Mouse (Mus musculus) lung, embryonic 14.5 days (tissue): ENCODE measurements at regions not wholly inside any gene's neighbourhood (a gene's known extent, or its start where the extent isn't known, plus 50 kb on each side); places are given as distances from the start of the nearest gene placed in this dataset.

Source experiments
- ATAC-seq: fragments of 200-750 bp; cut with Nextera tagmentation; 2 replicates; pipeline ENCODE4 v1.8.0; 2017; ENCODE audit warnings: mild to moderate bottlenecking, moderate TSS enrichment, moderate library complexity; ENCODE audit not compliant: insufficient read depth
- DNase-seq: peaks from one replicate; pipeline ENCODE4 v3.0.0-alpha.2; 2015
- H3K27ac ChIP-seq: fragments of 300-500 bp; sonication (generic); 2 replicates; pipeline ENCODE4 v1.5.1; 2014; ENCODE audit warnings: low read depth, mild to moderate bottlenecking, moderate library complexity
- H3K27me3 ChIP-seq: fragments of 300-500 bp; sonication (generic); 2 replicates; pipeline ENCODE4 v1.6.1; 2014; ENCODE audit warnings: low read length, control low read depth; ENCODE audit not compliant: insufficient read depth
- H3K36me3 ChIP-seq: fragments of 300-500 bp; sonication (generic); 2 replicates; pipeline ENCODE4 v1.6.1; 2014; ENCODE audit warnings: control low read depth; ENCODE audit not compliant: insufficient read depth
- H3K4me1 ChIP-seq: fragments of 300-500 bp; sonication (generic); 2 replicates; pipeline ENCODE4 v1.6.1; 2014; ENCODE audit warnings: antibody characterized with exemption, control low read depth; ENCODE audit not compliant: insufficient read depth
- H3K4me2 ChIP-seq: fragments of 300-500 bp; sonication (generic); 2 replicates; pipeline ENCODE4 v1.6.1; 2014; ENCODE audit warnings: mild to moderate bottlenecking
- H3K4me3 ChIP-seq: fragments of 300-500 bp; sonication (generic); 2 replicates; pipeline ENCODE4 v1.5.1; 2014; ENCODE audit warnings: low read depth, low read length
- H3K9ac ChIP-seq: fragments of 300-500 bp; sonication (generic); 2 replicates; pipeline ENCODE4 v1.6.1; 2014
- H3K9me3 ChIP-seq: fragments of 300-500 bp; sonication (generic); 2 replicates; pipeline ENCODE4 v1.6.1; 2016; ENCODE audit warnings: low read depth, low read length, control low read depth
- CTCF ChIP-seq: IDR thresholded peaks from 2 replicates; pipeline ENCODE4 v1.5.1; 2016; ENCODE audit warnings: antibody characterized with exemption, low read depth
- WGBS: fragments of 180-500 bp; shearing (Covaris S2); extraction: QIAGEN DNeasy Blood & Tissue Kit; methylation state at CpG from one replicate; pipeline ENCODE4 v1.1.7; 2014; 5-methylcytosine and 5-hydroxymethylcytosine counted together

GRCm38 (mm10) chr4:124002760-124003159 is 84.9 kb upstream of the 4930535I16Rik start:
- H3K4me1 ChIP-seq: peaks cover 16% of the 10 kb centered on the region
- no peak overlapping the region for H3K9ac ChIP-seq
- no peak for ATAC-seq
- DNase-seq: peak; percentile 36
- no peak overlapping the region for H3K4me3 ChIP-seq
- no peak overlapping the region for H3K4me2 ChIP-seq
- no peaks in the 10 kb centered on the region for H3K27me3 ChIP-seq
- no peak overlapping the region for H3K27ac ChIP-seq
- 8% methylated on average over 6 of the region's 6 CpGs for WGBS
- no peaks in the 10 kb centered on the region for H3K36me3 ChIP-seq
- TF ChIP-seq CTCF: no peak
- no peaks in the 10 kb centered on the region for H3K9me3 ChIP-seq

- no peak for TF ChIP-seq CTCF
- Histone ChIP-seq H3K9ac (no peak overlapping the region), H3K4me3 (no peak overlapping the region), H3K9me3 (no peaks in the 10 kb centered on the region), H3K4me1 (peaks cover 16% of the 10 kb centered on the region), H3K27me3 (no peaks in the 10 kb centered on the region), H3K36me3 (no peaks in the 10 kb centered on the region), H3K27ac (no peak overlapping the region), H3K4me2 (no peak overlapping the region)
- 49% methylated on average over 7 of the region's 7 CpGs for WGBS
- DNase-seq: no peak
- no peak for ATAC-seq
Observed at GRCm38 (mm10) chr4:124002105-124002504, 84.3 kb upstream of the 4930535I16Rik start.

- Histone ChIP-seq H3K9me3 (no peaks in the 10 kb centered on the region), H3K36me3 (no peaks in the 10 kb centered on the region), H3K4me2 (no peak overlapping the region), H3K4me3 (no peak overlapping the region), H3K27me3 (peaks cover 18% of the 10 kb centered on the region), H3K27ac (no peak overlapping the region), H3K4me1 (no peaks in the 10 kb centered on the region), H3K9ac (no peak overlapping the region)
- DNase-seq: peak; percentile 9
- TF ChIP-seq CTCF: no peak
- no peak for ATAC-seq
- WGBS: 55% methylated on average over 8 of the region's 8 CpGs
Observed at GRCm38 (mm10) chr4:123995815-123996214, 78.0 kb upstream of the 4930535I16Rik start.

GRCm38 (mm10) chr4:123991223-123991622 is 73.4 kb upstream of the 4930535I16Rik start:
- no peak for TF ChIP-seq CTCF
- Histone ChIP-seq H3K4me3 (peak overlapping the region; percentile 27), H3K4me1 (no peaks in the 10 kb centered on the region), H3K9me3 (no peaks in the 10 kb centered on the region), H3K27ac (no peak overlapping the region), H3K9ac (no peak overlapping the region), H3K36me3 (no peaks in the 10 kb centered on the region), H3K27me3 (peaks cover 41% of the 10 kb centered on the region), H3K4me2 (peak overlapping the region; percentile 62)
- no peak for ATAC-seq
- 6% methylated on average over 10 of the region's 10 CpGs for WGBS
- DNase-seq: peak; percentile 5

- Histone ChIP-seq H3K27ac (no peak overlapping the region), H3K9me3 (no peaks in the 10 kb centered on the region), H3K4me2 (peak overlapping the region; percentile 62), H3K4me3 (peak overlapping the region; percentile 27), H3K27me3 (peaks cover 41% of the 10 kb centered on the region), H3K36me3 (no peaks in the 10 kb centered on the region), H3K4me1 (no peaks in the 10 kb centered on the region), H3K9ac (no peak overlapping the region)
- WGBS: 1% methylated on average over 37 of the region's 37 CpGs
- DNase-seq (peak; percentile 56), ATAC-seq (peak; percentile 77; the same call in 1 of the 2 replicates)
- TF ChIP-seq CTCF: no peak
Observed at GRCm38 (mm10) chr4:123990293-123991185, 72.7 kb upstream of the 4930535I16Rik start.
